Mouse (Mus musculus) kidney, adult 2 months (tissue): ENCODE measurements at regions not wholly inside any gene's neighbourhood (a gene's known extent, or its start where the extent isn't known, plus 50 kb on each side); places are given as distances from the start of the nearest gene placed in this dataset.

Experiments used
- DNase-seq: peaks from one replicate; pipeline ENCODE4 v3.0.0; 2021
- H3K27ac ChIP-seq: fragments of 200-500 bp; 2 replicates; pipeline ENCODE4 v1.5.1; 2012; ENCODE audit warnings: low read depth, low read length, control low read depth, inconsistent platforms; ENCODE audit not compliant: insufficient read depth
- H3K27me3 ChIP-seq: fragments of 200-500 bp; replicated peaks from 2 replicates; pipeline ENCODE4 v1.6.1; 2012; ENCODE audit warnings: mild to moderate bottlenecking, moderate library complexity, low read length, inconsistent platforms; ENCODE audit not compliant: control insufficient read depth, insufficient read depth
- H3K36me3 ChIP-seq: fragments of 200-500 bp; 2 replicates; pipeline ENCODE4 v1.6.1; 2012; ENCODE audit warnings: mild to moderate bottlenecking, moderate library complexity, low read length, inconsistent platforms; ENCODE audit not compliant: control insufficient read depth, insufficient read depth
- H3K4me1 ChIP-seq: fragments of 200-500 bp; 2 replicates; pipeline ENCODE4 v1.6.1; 2011; ENCODE audit warnings: low read length; ENCODE audit not compliant: control insufficient read depth, insufficient read depth
- H3K4me3 ChIP-seq: fragments of 200-500 bp; 2 replicates; pipeline ENCODE4 v1.5.1; 2011; ENCODE audit warnings: mild to moderate bottlenecking, low read depth, low read length, control low read depth; ENCODE audit not compliant: insufficient read depth
- CTCF ChIP-seq: fragments of 200-500 bp; conservative IDR thresholded peaks from 2 replicates; pipeline ENCODE4 v1.5.1; 2011; ENCODE audit warnings: low read depth, mild to moderate bottlenecking, control low read depth, low read length, moderate library complexity, mixed read lengths; ENCODE audit not compliant: insufficient read depth, insufficient read length
- POLR2A ChIP-seq: fragments of 200-500 bp; IDR thresholded peaks from one replicate; pipeline ENCODE4 v1.6.1; 2011; ENCODE audit warnings: low read depth, low read length, control low read depth
- WGBS: fragments of 180-500 bp; shearing (Covaris S2); methylation state at CpG from one replicate; pipeline ENCODE4 v1.1.7; 2018; 5-methylcytosine and 5-hydroxymethylcytosine counted together

- 60% methylated on average over 2 of the region's 2 CpGs for WGBS
- H3K27me3 ChIP-seq, result no peaks in the 10 kb centered on the region
These were observed 106.8 kb upstream of the Qrfpr start for GRCm38 (mm10) chr3:36328927-36329326.

DNA sequence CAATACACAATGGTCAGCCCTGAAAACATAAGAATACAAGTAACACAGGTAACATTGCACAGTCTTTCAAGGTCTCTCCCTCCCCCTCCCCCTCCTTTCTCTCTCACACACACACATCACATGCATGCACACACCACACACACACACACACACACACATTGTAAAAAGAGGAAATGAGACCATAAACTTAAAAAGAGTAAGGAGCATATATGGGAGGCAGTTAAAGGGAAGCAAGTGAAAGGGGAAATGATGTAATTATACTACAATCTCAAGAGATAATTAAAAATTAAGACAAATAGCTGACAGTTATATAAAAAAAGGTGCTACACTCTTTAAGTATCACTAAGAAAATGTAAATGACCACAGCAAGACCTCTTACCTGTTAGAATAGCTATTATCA is 96.5 kb upstream of the Qrfpr start:
- no peak for TF ChIP-seq POLR2A
- no peak for TF ChIP-seq CTCF
- H3K36me3 ChIP-seq, result no peaks in the 10 kb centered on the region
- DNase-seq, result no peak
- H3K4me3 ChIP-seq, result no peak overlapping the region
- H3K27ac ChIP-seq, result no peak overlapping the region
- H3K27me3 ChIP-seq, result no peaks in the 10 kb centered on the region
- no peaks in the 10 kb centered on the region for H3K4me1 ChIP-seq

More at GRCm38 (mm10) chr3:36328927-36329326, 106.8 kb upstream of the Qrfpr start:
- Histone ChIP-seq H3K27ac (no peak overlapping the region), H3K4me3 (no peak overlapping the region), H3K4me1 (no peaks in the 10 kb centered on the region; the same call in 1 of the 2 replicates), H3K36me3 (no peaks in the 10 kb centered on the region)
- DNase-seq, result no peak
- TF ChIP-seq CTCF (no peak), POLR2A (no peak)

- DNase-seq, result no peak
- H3K4me3 ChIP-seq, result no peak overlapping the region
- WGBS, result 18% methylated on average over 3 of the region's 3 CpGs
- no peaks in the 10 kb centered on the region for H3K27me3 ChIP-seq
- H3K36me3 ChIP-seq, result no peaks in the 10 kb centered on the region
- H3K4me1 ChIP-seq, result no peaks in the 10 kb centered on the region
- TF ChIP-seq POLR2A (no peak), CTCF (no peak)
- H3K27ac ChIP-seq, result no peak overlapping the region
These were observed 89.2 kb upstream of the Qrfpr start for GRCm38 (mm10) chr3:36311337-36311736.

GRCm38 (mm10) chr3:36310642-36311267 is 88.6 kb upstream of the Qrfpr start:
- WGBS, result 9% methylated on average over 9 of the region's 9 CpGs
- no peaks in the 10 kb centered on the region for H3K36me3 ChIP-seq
- no peak for DNase-seq

GRCm38 (mm10) chr3:36296792-36297191 is 74.7 kb upstream of the Qrfpr start:
- WGBS, result 55% methylated on average over 3 of the region's 3 CpGs
- no peak overlapping the region for H3K27ac ChIP-seq

More at GRCm38 (mm10) chr3:36310642-36311267, 88.6 kb upstream of the Qrfpr start:
- no peaks in the 10 kb centered on the region for H3K4me1 ChIP-seq
- no peak overlapping the region for H3K27ac ChIP-seq
- H3K4me3 ChIP-seq, result no peak overlapping the region
- TF ChIP-seq CTCF (no peak), POLR2A (no peak)
- H3K27me3 ChIP-seq, result no peaks in the 10 kb centered on the region

DNA sequence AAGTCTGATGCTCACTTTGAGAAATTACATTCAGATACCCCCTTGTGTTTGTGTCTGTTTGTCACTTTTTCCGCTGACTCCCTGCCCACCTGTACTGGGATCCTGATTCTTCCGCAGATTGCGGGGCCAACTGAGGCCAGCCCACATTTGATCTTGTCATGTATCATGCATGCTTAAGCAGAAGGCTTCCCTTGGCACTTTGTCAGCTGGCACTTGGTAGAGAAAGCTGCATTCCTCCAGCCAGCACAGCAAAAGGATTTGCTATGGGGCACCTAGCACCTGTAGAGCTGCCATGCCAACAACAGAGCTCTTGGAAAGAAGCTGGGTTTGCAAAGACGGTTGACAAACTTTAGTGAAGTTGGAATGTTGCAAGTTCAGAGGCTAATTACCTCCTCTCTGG is 69.9 kb upstream of the Qrfpr start:
- Histone ChIP-seq H3K27me3 (no peaks in the 10 kb centered on the region), H3K36me3 (no peaks in the 10 kb centered on the region), H3K27ac (no peak overlapping the region), H3K4me3 (no peak overlapping the region), H3K4me1 (no peaks in the 10 kb centered on the region)
- WGBS, result 91% methylated on average over 4 of the region's 4 CpGs
- no peak for DNase-seq
- TF ChIP-seq POLR2A, result no peak
- no peak for TF ChIP-seq CTCF

More at GRCm38 (mm10) chr3:36296792-36297191, 74.7 kb upstream of the Qrfpr start:
- DNase-seq, result no peak
- Histone ChIP-seq H3K27me3 (no peaks in the 10 kb centered on the region), H3K4me3 (no peak overlapping the region), H3K4me1 (no peaks in the 10 kb centered on the region), H3K36me3 (no peaks in the 10 kb centered on the region)
- TF ChIP-seq CTCF (no peak), POLR2A (no peak)

DNA sequence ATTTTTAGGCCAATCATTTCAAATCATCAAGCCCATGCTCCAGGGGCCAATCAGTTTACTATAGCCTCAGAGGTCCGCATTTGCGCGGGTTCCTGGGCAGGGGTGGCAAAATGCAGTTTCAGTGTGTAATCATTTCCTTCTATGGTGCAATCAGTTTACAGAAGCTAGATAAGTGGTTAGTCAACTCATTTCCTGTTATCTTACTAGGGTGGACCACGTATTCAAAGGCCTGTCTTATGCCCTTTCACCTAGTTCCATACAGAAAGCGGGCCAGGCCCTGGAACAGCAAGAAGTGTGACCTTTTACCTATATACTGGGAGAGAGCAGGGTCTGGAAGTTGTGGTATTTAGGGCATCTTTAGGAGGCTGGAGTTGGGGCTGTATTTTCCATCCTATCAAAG is 62.0 kb upstream of the Qrfpr start:
- TF ChIP-seq CTCF (no peak), POLR2A (no peak)
- no peak for DNase-seq
- no peaks in the 10 kb centered on the region for H3K4me1 ChIP-seq
- H3K4me3 ChIP-seq, result no peak overlapping the region
- H3K27me3 ChIP-seq, result no peaks in the 10 kb centered on the region
- no peaks in the 10 kb centered on the region for H3K36me3 ChIP-seq
- H3K27ac ChIP-seq, result no peak overlapping the region
- 82% methylated on average over 5 of the region's 5 CpGs for WGBS

GRCm38 (mm10) chr3:36275502-36275901 is 53.4 kb upstream of the Qrfpr start:
- H3K36me3 ChIP-seq, result no peaks in the 10 kb centered on the region
- H3K4me3 ChIP-seq, result no peak overlapping the region
- H3K4me1 ChIP-seq, result no peaks in the 10 kb centered on the region
- 84% methylated on average over 1 of the region's 1 CpGs for WGBS
- DNase-seq, result no peak
- no peaks in the 10 kb centered on the region for H3K27me3 ChIP-seq
- H3K27ac ChIP-seq, result no peak overlapping the region
- no peak for TF ChIP-seq POLR2A
- TF ChIP-seq CTCF, result no peak
